Mouse (Mus musculus): ENCODE measurements around the gene Evx2.

The Evx2 gene

DNA sequence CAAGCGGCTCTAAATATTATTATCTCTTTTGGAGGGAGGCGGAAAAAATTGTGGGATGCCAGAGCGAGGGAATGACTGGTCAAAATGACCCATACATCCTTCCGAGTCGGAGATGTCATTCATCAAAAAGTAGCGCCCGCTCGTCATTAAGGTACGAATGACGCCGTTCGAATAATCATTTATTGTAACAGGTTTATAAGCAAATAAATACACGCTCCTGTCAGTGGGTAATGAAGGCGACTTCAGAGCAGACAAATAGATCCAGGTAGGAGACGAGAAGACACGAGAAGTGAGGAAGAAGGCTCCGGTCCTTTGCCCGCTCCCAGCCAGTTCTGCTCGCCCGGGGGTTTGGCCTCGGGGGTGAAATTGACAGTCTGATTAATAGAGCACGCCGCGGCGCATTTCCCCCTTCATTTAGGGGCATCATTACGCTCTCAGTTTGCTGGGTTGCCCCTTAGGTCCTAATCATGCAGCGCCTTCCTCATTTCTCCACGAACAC, at the start of gene Evx2:
Gene Evx2 (minus strand): TSS at position 51 of the 499 bp plus-strand sequence.
- no peak for DNase-seq (ENCODE audit: low read depth)

DNA sequence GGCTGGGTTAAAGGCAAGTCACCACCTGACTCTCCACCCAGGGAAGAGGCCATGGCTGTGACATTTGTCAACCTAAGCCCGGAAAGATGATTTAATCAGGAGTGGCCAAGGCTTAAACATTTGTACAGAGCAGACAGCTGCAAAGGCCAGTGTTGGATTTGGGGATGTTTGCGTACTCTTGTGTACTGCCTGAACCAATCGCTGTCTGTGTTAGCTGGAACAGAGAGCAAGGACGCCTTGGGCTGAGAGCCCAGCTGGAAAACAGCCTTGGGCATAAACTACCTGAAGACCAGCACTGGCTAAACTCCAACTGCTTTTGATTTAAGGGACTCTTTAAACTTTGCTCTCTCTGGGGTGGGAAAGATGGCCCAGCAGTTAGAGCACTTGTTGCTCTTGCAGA, 49.3 kb upstream of the Evx2 start:
- no peak for DNase-seq (ENCODE audit: low read depth)

DNA sequence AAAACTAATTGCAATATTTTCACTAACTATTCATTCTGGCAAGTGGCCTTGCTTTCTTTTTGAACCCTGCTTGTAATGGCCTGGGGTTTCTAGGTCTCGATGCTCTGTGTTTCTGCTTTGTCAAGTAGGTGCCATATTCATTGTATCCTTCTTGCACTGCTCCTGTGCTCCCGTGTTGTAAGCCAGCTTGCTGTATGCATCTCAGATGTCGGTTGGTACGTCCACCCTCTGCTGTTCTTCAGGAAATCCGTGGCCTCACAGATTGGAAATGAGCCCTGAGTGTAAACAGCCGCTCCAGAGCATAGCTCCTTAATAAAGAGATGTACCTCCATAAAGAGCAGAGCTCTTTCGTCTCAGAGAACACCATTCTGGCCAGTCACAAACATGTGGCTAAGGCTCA, 48.2 kb upstream of the Evx2 start:
- no peak for DNase-seq (ENCODE audit: low read depth)

- DNase-seq (ENCODE audit: low read depth), result no peak
Observed at GRCm38 (mm10) chr2:74706393-74706960, 47.1 kb upstream of the Evx2 start.

DNA sequence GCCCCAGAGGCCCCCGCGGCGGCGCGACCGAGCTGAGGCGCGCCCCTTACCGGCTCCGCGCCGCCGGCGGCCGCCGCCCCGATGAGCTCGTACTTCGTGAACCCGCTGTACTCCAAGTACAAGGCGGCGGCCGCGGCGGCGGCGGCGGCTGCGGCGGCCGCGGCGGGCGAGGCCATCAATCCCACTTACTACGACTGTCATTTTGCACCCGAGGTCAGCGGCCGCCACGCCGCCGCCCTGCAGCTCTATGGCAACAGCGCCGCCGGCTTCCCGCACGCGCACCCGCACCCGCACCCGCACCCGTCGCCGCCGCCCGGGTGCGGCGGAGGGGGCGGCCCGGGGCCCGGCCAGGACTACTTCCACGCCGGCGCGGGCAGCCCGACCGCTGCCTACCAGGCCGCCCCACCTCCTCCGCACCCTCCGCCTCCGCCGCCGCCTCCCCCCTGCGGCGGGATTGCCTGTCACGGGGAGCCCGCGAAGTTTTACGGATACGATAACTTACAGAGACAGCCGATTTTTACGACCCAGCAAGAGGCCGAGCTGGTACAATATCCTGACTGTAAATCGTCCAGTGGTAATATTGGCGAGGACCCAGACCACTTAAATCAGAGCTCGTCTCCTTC, 46.2 kb upstream of the Evx2 start:
- peak; percentile 41 for DNase-seq (ENCODE audit: low read depth)

DNA sequence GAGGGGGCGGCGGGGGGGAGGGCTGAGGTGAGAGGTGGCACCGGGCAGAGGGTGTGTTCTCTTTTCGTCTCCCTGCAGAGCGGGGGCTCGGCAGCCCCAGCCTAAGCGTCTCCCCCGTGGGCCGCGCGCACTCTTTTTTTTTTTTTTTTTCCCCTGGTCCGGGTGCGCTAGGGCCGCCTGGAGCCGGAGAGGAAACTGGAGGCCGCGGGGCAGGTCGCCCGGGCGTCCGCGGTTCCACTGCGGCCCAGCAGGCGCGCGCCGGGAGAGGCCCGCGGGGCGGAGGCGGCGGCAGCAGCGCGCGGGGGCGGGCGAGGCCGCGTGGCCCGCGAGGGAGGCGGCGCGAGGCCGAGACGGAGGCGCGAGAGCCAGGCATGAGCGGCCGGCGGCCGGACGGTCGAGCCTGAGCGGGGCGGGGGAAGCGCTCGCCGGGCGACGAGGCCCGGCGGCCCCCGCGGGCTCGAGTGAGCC, 45.7 kb upstream of the Evx2 start:
- DNase-seq (ENCODE audit: low read depth), result no peak

- DNase-seq (ENCODE audit: low read depth), result no peak
Observed at GRCm38 (mm10) chr2:74704393-74704998, 45.1 kb upstream of the Evx2 start, which contains the start of gene Hoxd8. Hoxd8 (plus strand) TSS chr2:74704615.

- DNase-seq (ENCODE audit: low read depth), result no peak
Observed at GRCm38 (mm10) chr2:74703720-74704392, 44.5 kb upstream of the Evx2 start.

DNA sequence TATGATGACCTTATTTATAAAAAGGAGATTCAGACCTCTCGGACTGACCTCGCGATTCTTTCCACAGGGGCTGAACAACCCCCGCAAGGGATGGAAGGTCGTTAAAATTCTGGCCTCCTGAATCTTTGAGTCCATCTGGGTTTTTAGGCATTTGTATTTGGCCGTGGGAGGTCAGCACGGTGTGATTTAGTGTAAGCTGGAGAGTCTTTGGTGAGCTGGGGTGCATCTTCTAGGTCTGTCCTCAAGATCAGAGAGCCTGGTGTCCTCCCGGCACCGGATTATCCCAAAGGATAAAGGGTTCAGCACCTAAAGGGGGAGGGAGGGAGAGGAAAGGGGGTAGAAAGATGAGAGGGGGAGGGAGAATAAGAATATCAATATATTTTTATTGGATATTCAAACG, 44.0 kb upstream of the Evx2 start:
- DNase-seq (ENCODE audit: low read depth), result no peak

DNA sequence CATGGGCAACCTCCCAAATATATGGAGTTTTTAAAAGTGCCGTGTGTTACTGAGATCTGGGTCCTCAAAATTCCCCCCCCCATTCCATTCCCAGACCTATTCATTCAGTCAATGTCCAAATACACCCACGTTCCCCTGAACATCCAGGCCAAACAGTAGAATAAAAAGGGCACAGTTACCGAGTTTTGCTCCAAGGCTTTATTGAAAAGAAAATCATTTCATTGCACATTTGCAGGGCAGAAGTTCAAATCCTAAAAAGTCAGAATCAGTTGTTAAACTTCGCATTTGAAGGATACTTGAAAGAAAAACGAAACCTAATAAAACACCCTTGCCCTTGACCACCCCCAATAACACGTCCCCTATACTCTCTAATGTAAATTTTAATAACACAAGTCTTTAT, 43.5 kb upstream of the Evx2 start:
- no peak for DNase-seq (ENCODE audit: low read depth)

GRCm38 (mm10) chr2:74701949-74702819, 42.8 kb upstream of the Evx2 start:
- peak; percentile 83 for DNase-seq (ENCODE audit: low read depth)

GRCm38 (mm10) chr2:74700546-74701112, 41.3 kb upstream of the Evx2 start:
- no peak for DNase-seq (ENCODE audit: low read depth)

DNA sequence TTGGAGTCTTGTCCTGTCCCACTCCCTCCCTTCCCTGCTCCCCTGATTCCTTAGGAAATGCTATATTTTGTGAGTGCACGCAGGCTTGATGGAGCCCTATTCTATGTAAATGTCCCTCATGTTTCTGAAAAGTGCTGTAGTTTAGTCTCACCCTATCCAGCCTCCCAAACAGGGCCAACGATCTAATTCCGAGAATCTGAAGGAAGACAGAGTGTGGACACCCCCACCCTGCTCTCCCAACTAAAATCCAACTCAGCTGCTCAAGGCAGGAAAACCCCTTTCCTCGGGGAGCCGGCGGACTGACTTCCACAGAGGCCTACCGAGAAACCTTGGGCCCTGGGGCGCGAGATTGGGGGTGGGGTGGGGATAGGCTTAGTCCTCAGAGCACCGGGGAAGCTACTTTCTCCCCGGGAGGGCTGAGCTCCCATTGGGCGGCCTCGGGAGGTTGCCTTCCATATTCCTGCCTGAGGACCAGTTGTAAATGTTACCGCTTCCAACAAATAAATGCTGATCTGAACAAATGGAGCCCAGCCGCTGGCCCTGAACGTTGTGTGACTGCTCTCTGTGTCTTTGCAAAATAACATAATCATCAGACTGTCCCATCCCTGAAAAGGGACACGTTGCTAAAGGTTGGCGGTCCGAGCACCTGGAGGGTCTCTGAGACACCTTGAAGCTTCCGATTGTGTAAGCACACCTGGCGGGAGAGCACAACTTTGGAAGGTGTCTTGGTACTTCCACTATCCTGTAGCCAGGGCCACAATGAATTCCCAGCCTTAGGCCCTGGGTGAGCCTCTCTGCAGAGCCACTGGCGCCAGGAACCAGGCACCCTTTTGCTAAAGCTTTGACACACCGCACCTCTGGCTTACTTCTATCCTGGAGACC, 40.5 kb upstream of the Evx2 start:
- no peak for DNase-seq (ENCODE audit: low read depth)

DNA sequence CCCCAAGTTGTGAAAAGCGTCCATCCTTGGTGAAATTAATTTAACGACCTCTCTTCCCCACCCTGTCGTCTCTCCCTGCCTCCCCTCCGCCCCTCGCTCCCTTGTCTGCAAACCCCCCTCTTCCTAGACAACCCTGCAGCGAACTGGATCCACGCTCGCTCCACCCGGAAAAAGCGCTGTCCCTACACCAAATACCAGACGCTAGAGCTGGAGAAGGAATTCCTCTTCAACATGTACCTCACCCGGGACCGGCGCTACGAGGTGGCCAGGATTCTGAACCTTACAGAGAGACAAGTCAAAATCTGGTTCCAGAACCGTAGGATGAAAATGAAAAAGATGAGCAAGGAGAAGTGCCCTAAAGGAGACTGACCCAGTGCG, 39.7 kb upstream of the Evx2 start:
- no peak for DNase-seq (ENCODE audit: low read depth)

GRCm38 (mm10) chr2:74698201-74699052, 39.1 kb upstream of the Evx2 start:
- DNase-seq (ENCODE audit: low read depth), result no peak

DNA sequence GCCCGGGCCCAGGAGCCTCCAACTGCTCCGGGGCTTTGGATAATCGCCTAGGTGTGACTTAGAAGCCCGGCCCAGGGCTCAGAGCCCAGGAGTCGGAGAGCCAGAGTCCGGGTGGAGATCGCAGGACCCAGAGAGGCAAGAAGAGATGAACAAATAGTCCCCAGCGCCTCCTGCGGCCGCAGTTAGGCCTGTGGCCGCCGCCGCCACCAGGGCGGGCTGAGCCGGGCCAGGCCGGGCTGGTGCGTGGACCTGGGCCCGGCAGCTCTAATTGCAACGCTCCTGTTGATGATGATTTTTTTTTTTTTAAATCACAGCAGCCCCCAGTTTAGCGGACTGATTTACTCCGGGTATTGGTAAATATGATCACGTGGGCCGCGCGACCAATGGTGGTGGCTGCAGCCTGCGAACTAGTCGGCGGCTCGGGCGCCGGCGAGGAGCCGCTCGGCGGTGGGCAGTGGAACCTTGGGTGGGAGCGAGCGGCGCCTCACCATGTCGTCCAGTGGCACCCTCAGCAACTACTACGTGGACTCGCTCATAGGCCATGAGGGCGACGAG, 38.3 kb upstream of the Evx2 start, which contains the start of gene Hoxd9:
Gene Hoxd9 (plus strand): TSS at position 161 of the 555 bp plus-strand sequence.
- peak; percentile 34 for DNase-seq (ENCODE audit: low read depth)

DNA sequence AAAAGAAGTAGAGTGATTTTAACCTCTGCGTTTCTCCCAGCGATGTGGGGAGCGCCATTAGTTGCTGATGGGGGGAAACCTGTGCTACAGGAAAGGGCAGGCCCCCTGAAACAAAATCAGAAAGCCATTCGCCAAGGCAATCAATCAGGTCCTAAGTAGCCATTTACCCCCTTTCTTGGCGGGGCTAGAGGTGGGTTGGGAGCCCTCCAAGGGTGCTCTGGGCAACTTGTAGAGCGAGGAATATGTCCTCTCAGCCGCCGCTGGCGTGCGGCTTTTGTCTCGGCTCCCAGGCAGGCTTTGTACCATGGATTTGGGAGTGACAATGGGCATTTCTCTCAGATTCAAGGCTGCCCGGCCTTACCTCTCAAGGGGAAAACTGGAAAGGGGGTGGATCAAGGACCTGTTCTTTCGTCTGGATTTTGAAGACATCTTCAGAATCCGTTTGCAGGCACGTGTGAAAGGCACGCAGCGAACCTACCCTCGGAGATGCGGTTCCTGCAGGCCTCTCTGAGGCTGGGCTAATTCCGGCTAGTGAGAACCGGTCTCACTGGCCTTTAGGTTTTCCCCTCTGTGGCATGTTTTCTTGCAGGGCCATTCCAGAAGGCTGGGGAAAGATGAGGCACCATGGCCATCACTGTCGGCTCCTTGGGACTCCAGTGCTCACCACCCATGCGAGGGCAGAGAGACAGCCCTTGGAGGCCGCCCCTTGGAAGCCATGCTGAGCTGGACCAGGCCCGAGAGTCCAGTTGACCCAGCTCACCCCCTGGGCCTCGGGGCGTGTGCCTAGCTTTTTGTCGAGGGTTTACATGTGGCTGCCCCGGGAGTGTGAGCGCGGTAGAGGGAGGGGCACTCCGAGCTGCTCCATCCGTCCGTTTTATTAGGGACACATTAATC, 37.3 kb upstream of the Evx2 start:
- DNase-seq (ENCODE audit: low read depth), result no peak

DNA sequence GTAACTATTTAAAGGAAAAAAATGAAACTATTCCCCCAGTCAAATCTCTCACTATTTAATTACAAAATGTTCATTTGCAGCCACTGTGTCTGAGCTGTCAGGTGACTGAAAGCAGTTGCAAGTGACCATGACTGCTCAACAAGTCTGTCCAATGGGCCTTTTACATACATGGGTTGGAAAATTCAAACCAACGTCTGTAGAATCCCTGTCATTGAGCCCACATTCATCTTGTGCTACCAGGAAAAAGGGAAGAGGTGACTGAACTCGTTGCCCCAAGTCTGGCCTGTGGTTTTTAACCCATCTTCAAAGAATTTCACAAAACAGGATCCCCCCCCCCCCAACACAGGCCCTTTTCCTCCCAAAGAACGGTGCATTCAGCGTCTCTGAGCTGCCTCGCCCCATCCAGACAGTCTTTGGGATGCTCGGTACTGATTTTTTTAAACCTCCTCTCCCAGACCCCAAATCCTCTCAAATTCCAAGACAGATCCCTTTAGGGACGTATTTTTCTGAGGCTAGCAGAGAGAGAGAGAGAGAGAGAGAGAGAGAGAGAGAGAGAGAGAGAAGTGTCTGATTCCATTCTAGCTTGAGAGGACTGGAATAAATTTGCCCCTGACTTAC, 36.6 kb upstream of the Evx2 start:
- DNase-seq (ENCODE audit: low read depth), result no peak

All from naive thymus-derived CD4-positive, alpha-beta T cell, adult 2 months (primary cell).